Mouse (Mus musculus): ENCODE measurements at regions not wholly inside any gene's neighbourhood (a gene's known extent, or its start where the extent isn't known, plus 50 kb on each side); places are given as distances from the start of the nearest gene placed in this dataset.

DNA sequence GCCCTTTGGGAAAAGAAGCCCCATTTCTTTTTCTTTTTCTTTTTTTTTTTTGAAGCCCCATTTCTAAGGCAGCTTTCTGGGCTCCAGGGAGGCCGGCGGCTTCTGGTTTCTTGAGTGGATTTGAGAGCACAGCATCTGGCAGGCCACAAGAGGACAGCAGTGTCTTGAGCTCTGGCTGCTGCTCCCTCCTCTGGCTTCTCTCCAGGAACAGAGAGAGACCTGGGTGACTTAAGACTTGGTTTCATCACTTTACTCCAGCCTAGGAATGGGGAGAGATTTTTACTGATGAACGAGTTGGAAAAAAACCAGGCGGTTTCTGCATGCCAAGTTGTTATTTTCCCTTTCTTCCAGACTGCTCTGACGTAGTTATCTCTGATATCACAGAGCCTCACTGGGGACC lies 233.7 kb downstream of the Gm5447 start:
- DNase-seq, result peak; percentile 44 to 63
- Histone ChIP-seq H3K4me3 (no peak overlapping the region), H3K9ac (ENCODE audit: low read depth, low read length) (no peak overlapping the region), H3K27me3 (ENCODE audit: control insufficient read depth, insufficient read depth, low read length) (no peaks in the 10 kb centered on the region), H3K27ac (no peak overlapping the region), H3K4me1 (ENCODE audit: control insufficient read depth, insufficient read depth, low read length) (no peaks in the 10 kb centered on the region), H3K36me3 (ENCODE audit: control insufficient read depth, insufficient read depth, low read length) (no peaks in the 10 kb centered on the region), H3K79me2 (replicated peaks; ENCODE audit: control insufficient read depth, insufficient read depth, low read length) (no peaks in the 10 kb centered on the region)
- WGBS, result 11% methylated on average over 5 of the region's 5 CpGs
- intact Hi-C loops (cut with DNase I), result loop anchor here (1.0 kb wide), 1 partner anchor 411 kb away; no protein-coding TSS in a partner anchor
- peak; percentile 62 for TF ChIP-seq CTCF (IDR thresholded peaks at IDR 0.05)
- no peak for TF ChIP-seq EP300 (IDR thresholded peaks at IDR 0.05; ENCODE audit: insufficient read depth, low read depth, low read length)

GRCm38 (mm10) chr13:31223016-31223415 lies 249.0 kb downstream of the Gm5447 start:
- Histone ChIP-seq H3K9ac (ENCODE audit: low read depth, low read length) (no peak overlapping the region), H3K27ac (no peak overlapping the region), H3K36me3 (ENCODE audit: control insufficient read depth, insufficient read depth, low read length) (no peaks in the 10 kb centered on the region), H3K79me2 (replicated peaks; ENCODE audit: control insufficient read depth, insufficient read depth, low read length) (no peaks in the 10 kb centered on the region), H3K4me1 (ENCODE audit: control insufficient read depth, insufficient read depth, low read length) (no peaks in the 10 kb centered on the region), H3K27me3 (ENCODE audit: control insufficient read depth, insufficient read depth, low read length) (no peaks in the 10 kb centered on the region), H3K4me3 (no peak overlapping the region)
- intact Hi-C loops (cut with DNase I), result no loop called here
- WGBS, result 77% methylated on average over 2 of the region's 2 CpGs
- no peak for TF ChIP-seq EP300 (IDR thresholded peaks at IDR 0.05; ENCODE audit: insufficient read depth, low read depth, low read length)
- TF ChIP-seq CTCF (IDR thresholded peaks at IDR 0.05), result no peak
- no peak for TF ChIP-seq POLR2A (IDR thresholded peaks at IDR 0.05; ENCODE audit: insufficient read depth, low read depth, low read length)
- DNase-seq, result no peak

- WGBS, result 93% methylated on average over 6 of the region's 6 CpGs
- DNase-seq, result no peak
- H3K27ac ChIP-seq, result no peak overlapping the region
- no peak overlapping the region for H3K4me3 ChIP-seq
- H3K79me2 ChIP-seq (replicated peaks; ENCODE audit: control insufficient read depth, insufficient read depth, low read length), result no peaks in the 10 kb centered on the region
- TF ChIP-seq CTCF (IDR thresholded peaks at IDR 0.05), result no peak
- TF ChIP-seq EP300 (IDR thresholded peaks at IDR 0.05; ENCODE audit: insufficient read depth, low read depth, low read length), result no peak
- no peak for TF ChIP-seq POLR2A (IDR thresholded peaks at IDR 0.05; ENCODE audit: insufficient read depth, low read depth, low read length)
- intact Hi-C loops (cut with DNase I), result no loop called here
- no peaks in the 10 kb centered on the region for H3K27me3 ChIP-seq (ENCODE audit: control insufficient read depth, insufficient read depth, low read length)
- H3K36me3 ChIP-seq (ENCODE audit: control insufficient read depth, insufficient read depth, low read length), result no peaks in the 10 kb centered on the region
- H3K4me1 ChIP-seq (ENCODE audit: control insufficient read depth, insufficient read depth, low read length), result no peaks in the 10 kb centered on the region
- H3K9ac ChIP-seq (ENCODE audit: low read depth, low read length), result no peak overlapping the region
These were observed 266.5 kb downstream of the Gm5447 start for GRCm38 (mm10) chr13:31240546-31240945.

GRCm38 (mm10) chr13:31248996-31249395 lies 275.0 kb downstream of the Gm5447 start:
- no peak for DNase-seq
- intact Hi-C loops (cut with DNase I), result no loop called here
- TF ChIP-seq EP300 (IDR thresholded peaks at IDR 0.05; ENCODE audit: insufficient read depth, low read depth, low read length) (no peak), CTCF (IDR thresholded peaks at IDR 0.05) (no peak), POLR2A (IDR thresholded peaks at IDR 0.05; ENCODE audit: insufficient read depth, low read depth, low read length) (no peak)
- Histone ChIP-seq H3K4me3 (no peak overlapping the region), H3K27ac (no peak overlapping the region), H3K79me2 (replicated peaks; ENCODE audit: control insufficient read depth, insufficient read depth, low read length) (no peaks in the 10 kb centered on the region), H3K27me3 (ENCODE audit: control insufficient read depth, insufficient read depth, low read length) (no peaks in the 10 kb centered on the region), H3K4me1 (ENCODE audit: control insufficient read depth, insufficient read depth, low read length) (no peaks in the 10 kb centered on the region), H3K36me3 (ENCODE audit: control insufficient read depth, insufficient read depth, low read length) (no peaks in the 10 kb centered on the region), H3K9ac (ENCODE audit: low read depth, low read length) (no peak overlapping the region)
- WGBS, result 95% methylated on average over 3 of the region's 3 CpGs

DNA sequence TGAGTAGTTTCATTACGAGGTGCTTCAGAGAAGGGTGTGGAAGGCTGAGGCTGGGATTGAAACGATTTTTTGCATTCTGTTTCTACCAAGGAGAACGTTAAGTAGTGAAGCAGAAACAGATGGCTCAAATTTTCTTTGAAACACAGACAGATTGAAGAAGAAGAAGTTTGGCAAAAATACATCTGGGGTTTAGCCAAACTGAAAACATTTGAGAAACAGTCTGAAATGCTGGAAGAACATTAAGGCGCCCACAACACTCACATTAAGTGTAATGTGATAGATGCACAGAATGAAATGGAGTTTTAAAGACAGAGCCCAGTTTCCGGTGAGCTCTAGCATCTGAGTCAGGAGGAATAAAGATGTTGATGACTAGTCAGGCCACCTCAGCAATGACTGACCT lies 275.5 kb downstream of the Gm5447 start:
- DNase-seq, result no peak
- H3K4me3 ChIP-seq, result no peak overlapping the region
- H3K79me2 ChIP-seq (replicated peaks; ENCODE audit: control insufficient read depth, insufficient read depth, low read length), result no peaks in the 10 kb centered on the region
- 61% methylated on average over 5 of the region's 5 CpGs for WGBS
- TF ChIP-seq POLR2A (IDR thresholded peaks at IDR 0.05; ENCODE audit: insufficient read depth, low read depth, low read length), result no peak
- TF ChIP-seq CTCF (IDR thresholded peaks at IDR 0.05), result no peak
- TF ChIP-seq EP300 (IDR thresholded peaks at IDR 0.05; ENCODE audit: insufficient read depth, low read depth, low read length), result no peak
- no peaks in the 10 kb centered on the region for H3K4me1 ChIP-seq (ENCODE audit: control insufficient read depth, insufficient read depth, low read length)
- no peak overlapping the region for H3K27ac ChIP-seq
- intact Hi-C loops (cut with DNase I), result no loop called here
- no peaks in the 10 kb centered on the region for H3K27me3 ChIP-seq (ENCODE audit: control insufficient read depth, insufficient read depth, low read length)
- H3K36me3 ChIP-seq (ENCODE audit: control insufficient read depth, insufficient read depth, low read length), result no peaks in the 10 kb centered on the region
- H3K9ac ChIP-seq (ENCODE audit: low read depth, low read length), result no peak overlapping the region

- intact Hi-C loops (cut with DNase I), result no loop called here
- Histone ChIP-seq H3K27ac (no peak overlapping the region), H3K27me3 (ENCODE audit: control insufficient read depth, insufficient read depth, low read length) (no peaks in the 10 kb centered on the region), H3K9ac (ENCODE audit: low read depth, low read length) (no peak overlapping the region), H3K4me1 (ENCODE audit: control insufficient read depth, insufficient read depth, low read length) (no peaks in the 10 kb centered on the region), H3K79me2 (replicated peaks; ENCODE audit: control insufficient read depth, insufficient read depth, low read length) (no peaks in the 10 kb centered on the region), H3K4me3 (no peak overlapping the region), H3K36me3 (ENCODE audit: control insufficient read depth, insufficient read depth, low read length) (no peaks in the 10 kb centered on the region)
- TF ChIP-seq EP300 (IDR thresholded peaks at IDR 0.05; ENCODE audit: insufficient read depth, low read depth, low read length), result no peak
- no peak for TF ChIP-seq POLR2A (IDR thresholded peaks at IDR 0.05; ENCODE audit: insufficient read depth, low read depth, low read length)
- no peak for TF ChIP-seq CTCF (IDR thresholded peaks at IDR 0.05)
- DNase-seq, result no peak
- 54% methylated on average over 4 of the region's 4 CpGs for WGBS
These were observed 280.0 kb downstream of the Gm5447 start for GRCm38 (mm10) chr13:31254016-31254415.

Data from heart, adult 2 months (tissue).